Mouse (Mus musculus) CH12F3 (cell line): Measurements from ENCODE around the gene Wnt6.

Experiments used
- in situ Hi-C: fragments of 300-500 bp; cut with MboI; formaldehyde crosslinking; loops from 2 replicates; pipeline ENCODE4 v1.14.3; 2020; ENCODE audit warnings: low sequenced_read_pairs

The Wnt6 gene

GRCm38 (mm10) chr1:74771845-74771930 is at the start of gene Wnt6:
Gene Wnt6, plus strand, starts transcription at chr1:74771892.
- in situ Hi-C loops, result no loop called here

DNA sequence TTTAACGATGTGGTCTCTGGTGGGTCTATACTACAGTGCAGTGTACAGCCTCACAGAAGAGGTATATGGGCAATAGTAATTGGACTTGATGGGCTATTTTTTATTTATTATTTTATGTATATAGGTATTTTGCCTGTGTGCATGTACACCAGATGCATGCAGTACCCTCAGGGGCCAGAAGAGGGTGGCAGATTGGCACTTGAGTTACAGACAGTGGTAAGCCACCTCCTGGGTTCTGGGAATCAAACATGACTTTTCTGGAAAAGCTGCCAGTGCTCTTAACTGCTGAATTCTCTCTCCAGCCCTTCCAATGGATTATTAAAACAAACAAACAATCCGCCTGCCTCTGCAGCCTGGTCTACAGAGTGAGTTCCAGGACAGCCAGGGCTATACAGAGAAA is 47.9 kb upstream of the Wnt6 start:
- in situ Hi-C loops, result no loop called here

- in situ Hi-C loops, result no loop called here
Measured at GRCm38 (mm10) chr1:74726114-74726513, 45.6 kb upstream of the Wnt6 start.

GRCm38 (mm10) chr1:74726674-74727073 is 45.0 kb upstream of the Wnt6 start:
- in situ Hi-C loops, result no loop called here

DNA sequence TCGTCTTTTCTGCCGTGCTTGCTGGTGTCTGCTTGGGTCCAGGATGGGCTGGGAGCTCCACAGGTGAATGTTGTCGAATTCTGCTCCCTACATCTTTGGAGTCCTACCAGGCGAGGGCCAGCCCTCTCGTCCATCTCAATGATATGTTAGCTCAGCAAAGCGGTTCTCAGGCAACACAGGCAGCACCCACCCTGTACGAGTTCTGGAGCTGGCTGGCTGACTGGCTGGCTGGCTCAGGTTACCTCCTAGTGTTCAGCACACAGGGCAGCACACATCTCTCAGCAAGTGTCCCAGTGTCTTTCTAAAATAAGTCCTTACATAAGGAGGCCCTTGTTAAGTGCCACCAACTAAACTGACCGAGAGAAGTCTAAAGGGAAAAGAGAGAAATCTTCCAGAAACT is 43.2 kb upstream of the Wnt6 start:
- in situ Hi-C loops, result no loop called here

DNA sequence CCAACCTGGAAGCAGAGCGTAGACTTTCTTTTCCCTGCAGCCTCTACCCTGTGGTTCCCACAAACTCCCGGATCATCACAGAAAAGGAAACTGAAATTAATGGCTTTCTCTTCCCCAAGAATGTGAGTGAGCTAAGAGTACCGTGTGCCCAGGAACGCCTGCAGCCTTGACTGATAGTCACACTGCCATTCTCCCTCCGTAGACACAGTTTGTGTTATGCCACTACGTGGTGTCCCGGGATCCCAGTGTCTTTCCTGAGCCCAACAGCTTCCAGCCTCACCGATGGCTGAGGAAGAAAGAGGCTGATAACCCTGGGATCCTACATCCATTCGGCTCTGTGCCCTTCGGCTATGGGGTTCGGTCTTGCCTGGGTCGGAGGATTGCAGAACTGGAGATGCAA is 34.7 kb upstream of the Wnt6 start:
- in situ Hi-C loops, result no loop called here

- in situ Hi-C loops, result no loop called here
Measured at GRCm38 (mm10) chr1:74737500-74737899, 34.2 kb upstream of the Wnt6 start.

GRCm38 (mm10) chr1:74740846-74741245 is 30.8 kb upstream of the Wnt6 start:
- in situ Hi-C loops, result no loop called here

- in situ Hi-C loops, result no loop called here
Measured at GRCm38 (mm10) chr1:74747335-74747734, 24.4 kb upstream of the Wnt6 start.

DNA sequence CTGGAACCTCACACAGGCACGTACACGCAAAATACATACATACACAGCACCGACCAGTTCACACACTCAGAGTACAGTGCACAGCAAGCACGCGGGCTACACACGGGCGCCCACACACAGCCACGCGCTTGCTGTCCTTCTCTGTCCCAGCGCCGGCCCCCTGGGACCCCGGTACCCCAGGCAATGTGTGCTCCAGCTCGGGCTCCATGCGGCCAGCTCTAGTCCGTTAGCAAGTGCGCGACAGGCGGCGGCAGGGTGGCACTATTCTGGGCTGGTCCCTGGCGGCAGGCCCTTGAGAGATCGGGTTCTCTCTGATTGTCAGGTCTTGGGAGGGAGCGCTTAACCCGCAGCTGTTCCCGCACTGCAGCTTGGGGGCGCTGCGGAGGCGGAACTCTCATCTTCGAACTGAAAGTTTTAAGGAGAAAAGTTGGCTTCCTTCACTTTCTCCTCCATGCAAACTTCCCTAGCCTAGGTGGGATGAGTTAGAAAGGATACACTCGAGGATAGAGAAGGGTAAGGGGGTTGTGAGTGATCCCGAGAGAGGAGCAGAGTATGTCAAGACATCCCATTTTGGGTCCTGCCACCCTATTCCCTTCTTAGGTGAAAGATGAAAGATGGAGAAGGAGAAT is 22.9 kb upstream of the Wnt6 start, which contains the start of gene Prkag3:
Gene Prkag3, minus strand, starts transcription at position 579 of the 629 bp plus-strand sequence.
- in situ Hi-C loops, result no loop called here

DNA sequence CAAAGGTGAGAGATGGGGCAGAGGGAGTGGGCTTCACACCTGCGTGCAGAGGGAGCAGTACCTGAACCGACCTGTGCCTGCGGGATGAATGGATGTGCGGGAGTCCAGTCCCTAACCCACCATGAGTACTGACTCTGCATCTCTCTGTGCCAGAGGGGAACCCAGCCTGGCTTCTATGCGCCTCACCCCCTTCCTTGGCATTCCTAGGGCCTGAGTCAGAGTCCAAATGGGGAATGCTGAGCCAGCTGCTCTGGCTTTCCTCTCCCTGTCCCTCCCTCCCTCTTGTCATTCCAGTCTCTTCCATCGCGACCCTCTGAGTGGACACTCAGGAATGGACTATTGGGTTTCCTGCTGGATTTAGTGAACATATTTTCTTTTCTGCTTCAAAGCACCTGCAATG is 22.4 kb upstream of the Wnt6 start:
- in situ Hi-C loops, result no loop called here

DNA sequence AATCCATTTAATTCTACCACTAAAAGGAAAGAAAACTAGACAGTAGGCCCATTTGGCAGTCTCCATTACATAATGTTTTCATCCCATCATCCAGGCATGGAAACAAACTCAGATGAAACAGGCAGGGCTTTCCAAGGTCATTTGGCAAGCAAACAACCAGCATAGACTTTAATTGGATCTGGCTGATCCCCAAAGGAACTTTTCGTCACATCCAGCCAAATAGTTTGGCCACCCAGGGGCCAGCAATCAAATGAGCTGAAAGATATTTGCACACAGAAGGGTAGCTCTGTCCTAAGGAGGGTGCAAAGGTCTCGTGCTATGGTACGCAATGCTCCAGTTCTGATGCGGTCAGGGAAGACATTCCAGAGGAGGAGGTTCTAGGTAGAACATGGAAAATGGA is 21.0 kb upstream of the Wnt6 start:
- in situ Hi-C loops, result no loop called here

- in situ Hi-C loops, result no loop called here
Measured at GRCm38 (mm10) chr1:74752150-74752549, 19.5 kb upstream of the Wnt6 start.

GRCm38 (mm10) chr1:74752833-74753232 is 18.9 kb upstream of the Wnt6 start:
- in situ Hi-C loops, result no loop called here

- in situ Hi-C loops, result no loop called here
Measured at GRCm38 (mm10) chr1:74753266-74753974, 18.3 kb upstream of the Wnt6 start.

DNA sequence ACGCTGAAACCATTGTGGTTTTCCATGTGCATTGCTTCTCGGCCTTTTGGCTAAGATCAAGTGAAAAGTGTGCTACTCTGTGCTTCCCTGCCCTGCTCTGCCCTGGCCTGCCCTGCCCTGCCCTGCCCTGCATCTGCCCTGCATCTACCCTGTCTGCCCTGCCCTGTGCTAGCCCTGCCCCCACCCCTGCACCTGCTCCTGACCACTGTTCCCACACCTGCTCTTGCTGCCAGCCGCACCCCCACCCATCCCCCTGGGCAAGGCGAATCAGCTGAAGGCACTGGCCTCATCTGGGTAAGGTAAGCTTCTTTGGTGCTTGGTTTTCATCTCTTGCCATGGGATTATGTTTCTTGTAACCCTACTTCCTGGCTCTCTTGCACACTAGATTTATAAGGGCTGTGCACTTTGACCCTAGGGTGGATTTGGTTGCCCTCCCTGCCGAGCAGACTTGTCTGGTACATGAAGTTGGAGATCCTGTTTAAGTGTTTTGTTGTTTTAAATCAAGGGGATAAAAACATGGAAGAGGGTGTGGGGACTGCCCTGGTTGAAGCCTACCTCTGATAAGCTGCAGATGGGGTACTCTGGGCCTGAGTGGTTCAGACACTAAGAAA is 17.4 kb upstream of the Wnt6 start:
- in situ Hi-C loops, result no loop called here

DNA sequence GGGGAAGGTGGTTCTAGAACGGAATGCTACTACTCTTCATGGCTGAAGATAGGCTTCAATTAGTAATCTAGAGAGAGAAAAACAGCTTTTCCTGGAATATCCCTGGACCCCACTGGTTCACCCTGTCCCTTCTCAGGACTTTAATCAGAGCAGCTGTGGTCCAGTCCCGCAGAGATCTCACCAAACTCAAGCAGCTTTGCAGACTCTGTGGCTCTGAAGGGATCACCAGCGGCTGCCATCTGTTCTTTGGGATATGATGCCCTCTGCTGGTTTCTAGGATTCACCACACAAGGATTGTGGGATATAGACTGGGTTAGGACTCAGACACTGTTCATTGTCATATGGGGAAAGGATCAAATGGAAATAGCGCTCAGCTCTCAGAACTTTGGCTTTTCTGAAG is 11.9 kb upstream of the Wnt6 start:
- in situ Hi-C loops, result no loop called here

GRCm38 (mm10) chr1:74763081-74763480 is 8.6 kb upstream of the Wnt6 start:
- in situ Hi-C loops, result no loop called here

DNA sequence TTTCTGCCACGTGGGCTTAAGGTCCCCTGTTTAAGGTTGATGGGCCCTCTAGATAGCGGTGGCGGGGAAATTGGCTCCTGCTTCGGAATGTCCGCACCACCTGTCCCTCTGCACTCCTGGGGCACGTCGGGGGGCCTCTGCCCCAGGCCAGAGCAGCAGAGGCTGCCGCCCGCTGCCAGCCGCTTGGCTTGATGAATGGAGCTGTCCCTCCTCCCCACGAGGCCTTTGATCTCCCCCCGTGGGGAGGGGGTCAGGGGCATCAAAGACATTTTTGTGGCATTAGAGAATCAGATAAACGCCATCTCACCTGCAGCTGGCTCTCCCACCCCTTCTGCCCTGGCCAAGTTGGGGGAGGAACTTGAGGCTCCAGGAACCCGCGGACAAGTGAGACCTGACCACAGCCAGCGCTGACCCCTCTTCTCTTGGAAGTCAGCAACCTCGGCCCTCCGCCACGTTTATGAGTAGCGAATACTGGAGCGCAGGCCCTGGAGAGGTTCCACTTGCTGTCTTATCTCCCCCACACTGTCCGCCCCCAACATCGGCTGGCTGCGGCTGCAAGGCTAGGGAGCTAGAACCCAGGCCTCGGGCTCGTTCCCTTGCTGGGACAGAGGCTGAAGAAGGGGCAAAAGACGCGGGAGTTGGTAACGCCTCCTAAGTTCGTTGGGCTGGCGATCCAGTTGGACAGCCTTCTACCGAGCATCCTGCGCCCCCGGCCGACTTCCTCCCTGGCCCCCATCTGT is 795 bp upstream of the Wnt6 start:
- in situ Hi-C loops, result no loop called here

DNA sequence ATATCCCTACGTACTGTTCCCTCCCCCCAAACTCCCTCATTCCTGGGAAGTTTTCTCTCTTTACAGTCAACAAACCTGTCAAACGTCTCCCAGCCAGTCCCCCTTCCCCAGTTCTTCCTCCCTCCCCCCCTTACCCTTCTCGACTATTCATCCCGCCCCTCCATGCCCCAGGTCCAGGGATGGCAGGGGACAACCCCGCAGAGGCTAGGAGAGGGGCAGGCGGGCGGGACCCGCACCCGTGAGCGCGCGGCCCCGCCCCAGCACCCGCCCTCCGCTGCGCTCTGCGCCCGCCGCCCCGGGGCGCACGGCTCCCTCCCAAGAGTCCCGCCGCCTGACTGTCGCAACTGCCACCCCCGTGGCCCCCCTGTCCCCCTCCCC is 236 bp upstream of the Wnt6 start:
- in situ Hi-C loops, result no loop called here

GRCm38 (mm10) chr1:74771931-74772620 is 384 bp downstream of the Wnt6 start:
- in situ Hi-C loops, result no loop called here

DNA sequence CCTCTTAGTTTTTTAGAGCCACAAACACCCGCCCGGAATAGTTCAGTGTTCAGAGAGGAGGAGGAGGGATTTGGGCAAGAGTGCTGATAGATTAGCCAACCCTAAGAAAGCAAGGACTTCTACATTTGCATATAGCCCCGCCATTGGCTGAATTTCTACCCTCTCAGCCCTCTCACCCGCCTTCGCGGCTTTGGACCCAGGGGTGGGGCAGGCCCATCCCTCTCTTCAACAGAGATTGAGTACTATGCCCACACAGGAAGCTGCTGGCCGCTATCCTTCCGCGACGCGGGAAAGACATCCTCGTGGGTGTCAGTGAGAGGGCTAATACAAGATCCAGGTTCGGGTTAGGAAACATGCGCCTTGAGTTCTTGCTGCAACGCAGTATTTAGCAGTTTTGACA is 1.4 kb downstream of the Wnt6 start:
- in situ Hi-C loops, result no loop called here
